Mouse (Mus musculus): Measurements from ENCODE around the gene Fgfr2.

DNA sequence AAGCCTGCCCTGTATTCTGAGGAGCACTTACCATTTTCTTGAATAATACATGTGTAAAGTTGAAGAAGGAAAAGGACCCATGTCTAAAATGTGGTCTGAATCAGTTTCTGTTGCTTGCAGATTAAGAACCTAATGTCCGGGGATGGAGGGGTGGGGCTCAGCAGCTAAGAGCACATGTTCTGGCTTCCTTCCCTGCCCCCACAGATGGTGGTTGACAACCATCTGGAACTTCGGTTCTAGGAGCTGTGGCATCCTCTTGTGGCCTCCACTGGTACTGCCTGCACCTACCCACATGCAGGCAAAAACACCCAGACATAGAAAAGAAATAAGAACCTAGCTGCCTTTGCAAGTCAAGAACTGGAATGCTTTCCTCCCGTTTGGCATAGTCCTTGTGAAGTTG is 119.7 kb downstream of the Fgfr2 start:
- no peak for TF ChIP-seq POLR2A (IDR thresholded peaks at IDR 0.05; ENCODE audit: low read depth, low read length)
- TF ChIP-seq CTCF (conservative IDR thresholded peaks at IDR 0.05; ENCODE audit: insufficient read depth, insufficient read length, low read depth, low read length) = peak; percentile 93

Measured in kidney, adult 2 months (tissue).